Mouse (Mus musculus) midbrain, embryonic 16.5 days (tissue): Measurements from ENCODE around the gene Ecpas. TPM values are rescaled to one million over a fixed set of nuclear protein-coding genes. Genes with fewer than 3 reads are reported as not detected.

ENCODE experiments used
- ATAC-seq: fragments of 200-750 bp; cut with Nextera tagmentation; 2 replicates; pipeline ENCODE4 v1.8.0; 2017; ENCODE audit warnings: moderate TSS enrichment
- H3K27ac ChIP-seq: fragments of 300-500 bp; sonication (generic); 2 replicates; pipeline ENCODE4 v1.5.1; 2014; ENCODE audit warnings: mild to moderate bottlenecking, low read length, mixed read lengths
- H3K27me3 ChIP-seq: fragments of 300-500 bp; sonication (generic); 2 replicates; pipeline ENCODE4 v1.6.1; 2014; ENCODE audit warnings: low read depth, low read length, mixed read lengths; ENCODE audit not compliant: control insufficient read depth, insufficient read depth
- H3K36me3 ChIP-seq: fragments of 300-500 bp; sonication (generic); 2 replicates; pipeline ENCODE4 v1.6.1; 2014; ENCODE audit warnings: mild to moderate bottlenecking, low read length, moderate library complexity, mixed read lengths; ENCODE audit not compliant: control insufficient read depth, insufficient read depth
- H3K4me1 ChIP-seq: fragments of 300-500 bp; sonication (generic); 2 replicates; pipeline ENCODE4 v1.6.1; 2014; ENCODE audit warnings: mild to moderate bottlenecking, low read length, mixed read lengths; ENCODE audit not compliant: control insufficient read depth, insufficient read depth
- H3K4me2 ChIP-seq: fragments of 300-500 bp; sonication (generic); 2 replicates; pipeline ENCODE4 v1.6.1; 2014; ENCODE audit warnings: mild to moderate bottlenecking, low read length, mixed read lengths
- H3K4me3 ChIP-seq: fragments of 300-500 bp; sonication (generic); 2 replicates; pipeline ENCODE4 v1.5.1; 2014; ENCODE audit warnings: low read depth, mild to moderate bottlenecking, low read length, moderate library complexity, mixed read lengths
- H3K9ac ChIP-seq: fragments of 300-500 bp; sonication (generic); 2 replicates; pipeline ENCODE4 v1.6.1; 2014; ENCODE audit warnings: low read depth, low read length, mixed read lengths
- H3K9me3 ChIP-seq: fragments of 300-500 bp; sonication (generic); replicated peaks from 2 replicates; pipeline ENCODE4 v1.6.1; 2014; ENCODE audit warnings: mild to moderate bottlenecking, low read length, mixed read lengths; ENCODE audit not compliant: control insufficient read depth, poor library complexity, severe bottlenecking
- WGBS: fragments of 180-500 bp; shearing (Covaris S2); extraction: QIAGEN DNeasy Blood & Tissue Kit; methylation state at CpG from one replicate; pipeline ENCODE4 v1.1.7; 2014; 5-methylcytosine and 5-hydroxymethylcytosine counted together
- polyA plus RNA-seq: library from polyadenylated mRNA; unstranded; fragments of >200 nt; fragmentation: Nextera tagmentation; extraction: Ambion mirVana; gene quantifications from 2 replicates; pipeline ENCODE4 v1.2.1, GENCODE M21; 2015

The Ecpas gene
- polyA plus RNA-seq, 1 experiment from 2014 or later: 33.2 TPM

GRCm38 (mm10) chr4:58935846-58936245 is 23.3 kb upstream of the Ecpas start:
- no peaks in the 10 kb centered on the region for H3K9me3 ChIP-seq
- WGBS: 46% methylated on average over 3 of the region's 3 CpGs
- H3K4me1 ChIP-seq: no peaks in the 10 kb centered on the region
- no peak for ATAC-seq
- H3K4me2 ChIP-seq: no peak overlapping the region
- no peak overlapping the region for H3K4me3 ChIP-seq
- no peaks in the 10 kb centered on the region for H3K27me3 ChIP-seq
- no peaks in the 10 kb centered on the region for H3K36me3 ChIP-seq
- no peak overlapping the region for H3K27ac ChIP-seq
- no peak overlapping the region for H3K9ac ChIP-seq

- 47% methylated on average over 15 of the region's 15 CpGs for WGBS
- Histone ChIP-seq H3K4me3 (no peak overlapping the region), H3K36me3 (no peaks in the 10 kb centered on the region)
Measured at GRCm38 (mm10) chr4:58934746-58935476, 22.4 kb upstream of the Ecpas start.

GRCm38 (mm10) chr4:58934308-58934707 is 21.8 kb upstream of the Ecpas start:
- no peak for ATAC-seq
- Histone ChIP-seq H3K27me3 (no peaks in the 10 kb centered on the region), H3K9ac (no peak overlapping the region), H3K9me3 (no peaks in the 10 kb centered on the region), H3K4me3 (no peak overlapping the region), H3K27ac (no peak overlapping the region), H3K4me2 (no peak overlapping the region), H3K36me3 (no peaks in the 10 kb centered on the region), H3K4me1 (no peaks in the 10 kb centered on the region)
- 84% methylated on average over 4 of the region's 4 CpGs for WGBS

More at GRCm38 (mm10) chr4:58934746-58935476, 22.4 kb upstream of the Ecpas start:
- Histone ChIP-seq H3K27me3 (no peaks in the 10 kb centered on the region), H3K4me1 (no peaks in the 10 kb centered on the region), H3K9me3 (no peaks in the 10 kb centered on the region), H3K27ac (no peak overlapping the region), H3K9ac (no peak overlapping the region), H3K4me2 (no peak overlapping the region)
- peak; percentile 84 for ATAC-seq

GRCm38 (mm10) chr4:58932541-58932940 is 20.0 kb upstream of the Ecpas start:
- no peaks in the 10 kb centered on the region for H3K27me3 ChIP-seq
- no peak for ATAC-seq
- H3K27ac ChIP-seq: no peak overlapping the region
- H3K9ac ChIP-seq: no peak overlapping the region
- 90% methylated on average over 6 of the region's 6 CpGs for WGBS
- H3K9me3 ChIP-seq: no peaks in the 10 kb centered on the region
- no peaks in the 10 kb centered on the region for H3K36me3 ChIP-seq
- no peaks in the 10 kb centered on the region for H3K4me1 ChIP-seq
- H3K4me2 ChIP-seq: no peak overlapping the region
- H3K4me3 ChIP-seq: no peak overlapping the region

- Histone ChIP-seq H3K36me3 (no peaks in the 10 kb centered on the region), H3K4me3 (no peak overlapping the region), H3K4me1 (no peaks in the 10 kb centered on the region), H3K9me3 (peaks cover 12% of the 10 kb centered on the region; the same call in 1 of the 2 replicates), H3K27ac (no peak overlapping the region), H3K27me3 (no peaks in the 10 kb centered on the region), H3K4me2 (no peak overlapping the region), H3K9ac (no peak overlapping the region)
- ATAC-seq: no peak
- 59% methylated on average over 3 of the region's 3 CpGs for WGBS
Measured at GRCm38 (mm10) chr4:58927661-58928060, 15.1 kb upstream of the Ecpas start.

GRCm38 (mm10) chr4:58926120-58926519 is 13.6 kb upstream of the Ecpas start:
- Histone ChIP-seq H3K4me3 (no peak overlapping the region), H3K9me3 (peaks cover 12% of the 10 kb centered on the region; the same call in 1 of the 2 replicates), H3K36me3 (no peaks in the 10 kb centered on the region), H3K27me3 (no peaks in the 10 kb centered on the region), H3K9ac (no peak overlapping the region), H3K27ac (no peak overlapping the region), H3K4me2 (no peak overlapping the region), H3K4me1 (no peaks in the 10 kb centered on the region)
- WGBS: 39% methylated on average over 2 of the region's 2 CpGs
- ATAC-seq: no peak

- no peaks in the 10 kb centered on the region for H3K4me1 ChIP-seq
- no peaks in the 10 kb centered on the region for H3K36me3 ChIP-seq
- no peak overlapping the region for H3K4me3 ChIP-seq
- ATAC-seq: no peak
- no peaks in the 10 kb centered on the region for H3K27me3 ChIP-seq
- H3K27ac ChIP-seq: no peak overlapping the region
- WGBS: 45% methylated on average over 5 of the region's 5 CpGs
- no peak overlapping the region for H3K9ac ChIP-seq
- no peak overlapping the region for H3K4me2 ChIP-seq
- peaks cover 12% of the 10 kb centered on the region; the same call in 1 of the 2 replicates for H3K9me3 ChIP-seq
Measured at GRCm38 (mm10) chr4:58925664-58926063, 13.1 kb upstream of the Ecpas start.

- WGBS: 75% methylated on average over 2 of the region's 2 CpGs
Measured at GRCm38 (mm10) chr4:58923933-58924332, 11.4 kb upstream of the Ecpas start.

GRCm38 (mm10) chr4:58915081-58915826 is 2.7 kb upstream of the Ecpas start:
- Histone ChIP-seq H3K27me3 (no peaks in the 10 kb centered on the region), H3K27ac (no peak overlapping the region), H3K4me2 (no peak overlapping the region), H3K9me3 (no peaks in the 10 kb centered on the region), H3K4me3 (no peak overlapping the region), H3K36me3 (no peaks in the 10 kb centered on the region), H3K4me1 (peaks cover 11% of the 10 kb centered on the region), H3K9ac (no peak overlapping the region)
- WGBS: 73% methylated on average over 8 of the region's 8 CpGs
- no peak for ATAC-seq

More at GRCm38 (mm10) chr4:58923933-58924332, 11.4 kb upstream of the Ecpas start:
- H3K4me3 ChIP-seq: no peak overlapping the region
- no peaks in the 10 kb centered on the region for H3K27me3 ChIP-seq
- H3K27ac ChIP-seq: no peak overlapping the region
- ATAC-seq: no peak
- peaks cover 12% of the 10 kb centered on the region; the same call in 1 of the 2 replicates for H3K9me3 ChIP-seq
- no peak overlapping the region for H3K4me2 ChIP-seq
- H3K36me3 ChIP-seq: no peaks in the 10 kb centered on the region
- no peak overlapping the region for H3K9ac ChIP-seq
- H3K4me1 ChIP-seq: no peaks in the 10 kb centered on the region
